Mouse (Mus musculus) kidney, adult 11 months (tissue): ENCODE data around the gene Tcf7l1.

Experiments used
- DNase-seq: peaks from one replicate; pipeline ENCODE4 v3.0.0; 2022

The Tcf7l1 gene

GRCm38 (mm10) chr6:72743624-72744041 lies 45.4 kb downstream of the Tcf7l1 start:
- no peak for DNase-seq

DNA sequence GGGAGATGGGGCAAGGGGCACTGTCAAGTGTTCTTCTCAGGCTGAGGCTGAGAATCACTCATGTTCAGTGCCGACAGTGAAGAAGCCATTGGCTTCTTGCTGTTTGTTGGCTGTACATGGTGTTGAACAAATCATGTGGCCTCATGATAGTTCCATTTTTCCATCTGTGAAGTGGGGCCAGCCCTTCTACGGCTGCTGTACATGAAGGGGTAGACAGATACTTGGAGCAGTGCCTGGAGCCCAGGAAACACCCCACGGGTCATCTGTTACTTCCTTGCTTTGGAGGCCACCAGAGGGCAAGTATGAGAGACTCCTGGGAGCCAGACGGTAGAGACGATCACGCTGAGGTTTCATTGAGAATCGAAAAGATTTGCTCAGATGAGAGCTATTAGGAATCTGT lies 46.7 kb downstream of the Tcf7l1 start:
- no peak for DNase-seq

- DNase-seq: peak; percentile 55
These were observed 48.2 kb downstream of the Tcf7l1 start for GRCm38 (mm10) chr6:72740596-72741421.

DNA sequence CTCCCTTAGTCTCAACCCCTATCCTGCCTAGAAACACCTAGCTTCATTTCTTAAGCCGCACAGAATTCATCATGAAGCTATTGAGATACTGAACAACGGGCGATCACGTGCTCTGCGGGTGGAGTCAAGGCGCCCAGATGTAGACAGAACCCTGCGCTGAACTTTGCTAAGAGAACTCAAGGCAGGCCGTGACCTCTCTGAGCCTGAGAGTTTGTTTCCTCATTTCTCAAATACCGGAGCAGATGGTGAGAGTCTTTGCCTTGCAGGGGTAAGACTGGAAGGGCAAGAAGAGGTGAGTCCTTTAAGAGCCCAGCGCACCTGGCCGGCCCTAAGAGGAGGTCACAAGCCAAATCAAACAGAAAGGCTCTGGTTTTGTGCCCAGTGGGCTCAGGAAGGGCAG lies 52.2 kb downstream of the Tcf7l1 start:
- DNase-seq: no peak

DNA sequence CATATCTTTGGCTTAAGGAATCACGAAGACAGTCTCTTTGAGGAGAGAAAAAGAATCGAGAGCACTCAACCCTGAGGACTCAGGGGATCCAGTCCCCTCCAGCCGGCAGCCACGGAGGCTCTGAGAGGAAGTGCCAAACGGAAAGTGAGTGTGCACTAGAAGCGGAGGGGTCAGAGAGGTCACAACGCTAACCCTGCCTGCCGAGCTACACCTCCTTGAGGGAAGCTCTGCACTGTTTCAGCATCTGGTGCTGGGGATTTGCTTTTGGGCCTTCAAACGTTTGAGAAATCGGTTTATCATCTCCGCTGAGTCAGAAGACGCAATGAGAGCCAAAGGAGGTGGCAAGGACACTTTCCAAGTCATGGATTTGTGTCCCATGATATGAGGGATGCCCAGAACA lies 53.8 kb downstream of the Tcf7l1 start:
- DNase-seq: no peak

GRCm38 (mm10) chr6:72733375-72733774 lies 55.7 kb downstream of the Tcf7l1 start:
- DNase-seq: no peak

GRCm38 (mm10) chr6:72732109-72732508 lies 56.9 kb downstream of the Tcf7l1 start:
- no peak for DNase-seq

GRCm38 (mm10) chr6:72730560-72730849 lies 58.5 kb downstream of the Tcf7l1 start:
- no peak for DNase-seq

DNA sequence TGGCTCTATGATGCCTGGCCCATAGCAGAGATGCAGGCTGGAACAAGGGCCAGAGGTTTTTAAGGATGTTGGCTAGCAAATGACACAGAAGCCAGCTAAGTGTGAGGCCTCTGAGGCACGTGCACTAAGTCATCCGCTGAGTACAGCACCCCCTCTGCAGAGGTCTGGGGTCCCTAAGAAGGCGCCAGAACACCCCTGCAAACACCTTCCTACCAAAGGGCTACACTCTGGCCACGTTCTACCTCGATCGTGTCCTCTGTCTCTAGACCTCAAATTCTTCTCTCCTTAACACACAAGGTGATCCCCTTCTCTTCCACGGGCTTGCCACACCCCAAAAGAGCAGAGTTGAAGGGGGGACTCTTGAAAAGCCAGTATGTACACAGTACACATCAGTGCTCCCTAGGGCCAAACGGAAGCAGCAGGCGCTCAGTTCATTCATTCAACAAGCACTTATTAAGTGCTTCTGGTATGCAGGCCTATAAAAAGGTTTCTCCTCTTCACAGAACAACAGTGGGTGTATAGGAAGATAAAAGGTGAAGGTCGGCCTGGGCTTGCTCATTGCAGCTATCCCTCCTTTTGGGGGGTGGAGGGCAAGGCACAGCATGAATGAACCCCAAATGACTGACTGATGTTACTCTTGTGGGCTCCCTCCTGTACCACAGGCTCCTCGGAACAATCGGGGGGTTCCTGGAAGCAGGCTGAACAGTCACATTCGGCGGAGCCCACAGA lies 59.1 kb downstream of the Tcf7l1 start:
- DNase-seq: no peak

DNA sequence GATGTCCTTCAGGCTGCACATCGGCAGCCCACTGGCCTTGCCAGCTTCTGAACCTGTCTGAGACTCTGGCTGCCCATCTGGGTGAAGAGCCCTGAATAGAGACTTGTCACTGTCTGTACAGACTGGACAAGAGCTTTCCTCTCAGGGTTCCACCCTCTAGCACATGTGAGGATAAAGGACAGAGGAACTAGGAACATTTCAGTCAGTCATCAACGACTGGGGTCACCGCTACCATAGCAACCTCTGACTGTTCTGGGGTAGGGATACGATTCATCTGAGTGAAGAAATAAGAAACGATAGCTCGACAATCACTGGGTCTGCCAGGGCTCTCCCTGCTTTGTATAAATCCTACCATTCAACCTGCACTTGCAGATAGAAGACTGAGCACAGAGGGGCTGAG lies 61.2 kb downstream of the Tcf7l1 start:
- DNase-seq: no peak

GRCm38 (mm10) chr6:72724494-72725180 lies 64.4 kb downstream of the Tcf7l1 start:
- no peak for DNase-seq

DNA sequence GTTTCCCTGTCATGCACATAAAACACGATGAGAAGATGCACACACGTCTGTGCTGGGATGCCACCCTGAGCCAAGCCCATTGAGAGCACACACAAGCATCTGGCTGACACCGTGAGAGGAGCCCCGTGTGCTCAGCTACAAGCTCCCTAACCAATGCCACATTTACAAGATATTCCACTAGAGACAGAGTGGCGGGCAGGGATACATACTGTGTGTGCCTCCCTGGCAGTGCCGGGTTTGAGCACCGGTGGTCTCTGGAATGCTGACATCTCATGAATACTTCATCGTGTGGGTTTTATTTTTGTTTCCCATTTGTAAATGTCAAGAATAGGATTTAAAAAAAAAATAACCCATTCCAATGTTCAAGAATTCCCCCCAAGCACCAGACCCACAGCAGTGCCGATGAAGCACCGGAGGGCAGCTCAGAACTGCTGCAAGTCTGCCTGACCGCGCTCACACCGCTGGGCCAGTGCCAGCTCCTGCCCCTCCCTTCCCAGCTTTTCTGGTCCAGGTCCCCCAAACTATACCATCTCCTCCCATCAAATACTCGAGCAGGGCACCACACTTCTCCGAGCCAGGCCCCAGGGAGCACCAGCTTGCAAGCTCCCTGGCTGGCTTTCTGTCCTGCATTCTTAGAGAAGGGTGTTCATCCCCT lies 65.2 kb downstream of the Tcf7l1 start:
- DNase-seq: no peak

GRCm38 (mm10) chr6:72723143-72723542 lies 65.9 kb downstream of the Tcf7l1 start:
- no peak for DNase-seq

DNA sequence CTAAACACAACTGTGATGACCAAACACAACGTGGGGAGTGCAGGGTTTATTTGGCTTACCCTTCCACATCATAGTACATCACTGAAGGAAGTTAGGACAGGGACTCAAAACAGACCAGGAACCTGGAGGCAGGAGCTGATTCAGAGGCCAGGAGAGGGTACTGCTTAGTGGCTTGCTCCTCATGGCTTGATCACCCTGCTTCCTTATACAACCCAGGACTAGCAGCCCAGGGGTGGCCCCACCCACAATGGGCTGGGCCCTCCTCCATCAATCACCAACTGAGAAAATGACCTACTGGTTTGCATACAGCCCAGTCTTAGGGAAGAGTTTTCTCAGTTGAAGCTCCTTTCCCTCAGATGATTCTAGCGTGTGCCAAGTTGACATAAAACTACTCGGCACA lies 68.2 kb downstream of the Tcf7l1 start:
- DNase-seq: no peak

DNA sequence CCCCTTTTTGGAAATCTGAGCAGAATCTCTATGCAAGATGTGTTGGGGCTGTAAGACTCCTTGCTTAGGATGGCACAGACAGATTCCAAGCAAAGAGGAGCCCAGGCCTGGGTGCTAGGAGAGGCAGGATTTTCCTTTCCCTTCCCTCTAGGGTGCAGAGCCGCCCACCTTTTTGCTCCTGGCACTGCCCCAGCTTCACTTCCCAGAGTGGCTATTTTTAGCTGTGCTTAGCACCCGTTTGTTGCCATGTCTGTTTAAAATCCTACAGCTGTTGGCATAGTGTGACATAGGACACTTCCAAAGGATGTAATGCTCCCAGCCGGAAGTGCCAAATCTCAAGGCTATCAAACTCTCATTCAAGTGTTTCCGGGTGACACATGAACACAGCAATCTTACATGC lies 74.3 kb downstream of the Tcf7l1 start:
- DNase-seq: no peak

GRCm38 (mm10) chr6:72714250-72714649 lies 74.8 kb downstream of the Tcf7l1 start:
- DNase-seq: no peak

GRCm38 (mm10) chr6:72711508-72712081 lies 77.5 kb downstream of the Tcf7l1 start:
- no peak for DNase-seq

- no peak for DNase-seq
These were observed 78.1 kb downstream of the Tcf7l1 start for GRCm38 (mm10) chr6:72710897-72711507.

GRCm38 (mm10) chr6:72699467-72700126 lies 89.5 kb downstream of the Tcf7l1 start:
- DNase-seq: no peak

- DNase-seq: no peak
These were observed 90.5 kb downstream of the Tcf7l1 start for GRCm38 (mm10) chr6:72698559-72698958.

DNA sequence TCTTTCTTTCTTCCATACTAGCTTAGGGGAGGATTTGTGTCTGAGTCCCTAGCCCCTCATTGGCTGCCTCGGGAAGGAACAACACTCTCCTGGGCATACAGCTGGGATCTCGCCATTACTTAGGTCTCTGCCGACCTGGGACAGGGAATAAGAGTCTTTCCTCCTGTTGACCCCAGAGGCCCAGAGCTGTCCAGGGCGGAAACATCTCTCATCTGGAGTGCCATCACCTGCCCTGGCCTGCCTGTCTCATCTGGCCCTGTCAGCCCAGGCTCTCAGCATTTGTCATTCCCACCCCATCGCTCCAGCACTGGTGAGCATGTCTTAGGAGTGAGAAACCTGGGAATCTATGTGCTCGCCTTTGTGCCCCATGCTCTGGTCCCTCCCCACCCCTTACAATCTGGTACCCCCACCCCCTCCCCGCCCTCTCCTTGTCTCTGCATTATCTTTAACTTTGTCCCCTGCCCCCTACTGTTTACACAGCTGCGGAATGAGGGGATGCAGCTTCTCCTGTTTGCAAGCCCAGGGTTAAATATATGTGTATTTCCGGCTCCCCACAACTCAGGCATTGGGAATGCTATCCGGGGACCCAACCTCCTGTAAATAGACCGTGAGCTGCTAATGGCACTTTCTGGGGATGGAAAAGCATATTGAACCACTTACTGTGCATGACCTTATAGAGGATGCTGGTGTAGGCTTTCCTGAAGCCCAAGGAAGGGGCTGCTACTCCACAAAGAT lies 92.3 kb downstream of the Tcf7l1 start:
- no peak for DNase-seq
